Mouse (Mus musculus): Measurements from ENCODE around the gene Xkr8.

Gene Xkr8

GRCm38 (mm10) chr4:132735894-132736293 lies 3.5 kb upstream of the Xkr8 start:
- no peak for DNase-seq (ENCODE audit: low spot score)

GRCm38 (mm10) chr4:132735389-132735788 lies 3.0 kb upstream of the Xkr8 start:
- DNase-seq (ENCODE audit: low spot score) = no peak

GRCm38 (mm10) chr4:132734766-132735165 lies 2.4 kb upstream of the Xkr8 start:
- no peak for DNase-seq (ENCODE audit: low spot score)

- DNase-seq (ENCODE audit: low spot score) = no peak
Measured at GRCm38 (mm10) chr4:132733071-132733770, 875 bp upstream of the Xkr8 start.

- DNase-seq (ENCODE audit: low spot score) = no peak
Measured at GRCm38 (mm10) chr4:132731616-132732015, 730 bp downstream of the Xkr8 start.

GRCm38 (mm10) chr4:132728233-132728632 lies 4.1 kb downstream of the Xkr8 start:
- no peak for DNase-seq (ENCODE audit: low spot score)

GRCm38 (mm10) chr4:132718251-132718650 lies 14.1 kb downstream of the Xkr8 start:
- DNase-seq (ENCODE audit: low spot score) = no peak

GRCm38 (mm10) chr4:132713181-132713580 lies 19.2 kb downstream of the Xkr8 start:
- no peak for DNase-seq (ENCODE audit: low spot score)

- no peak for DNase-seq (ENCODE audit: low spot score)
Measured at GRCm38 (mm10) chr4:132706885-132707284, 25.5 kb downstream of the Xkr8 start.

- no peak for DNase-seq (ENCODE audit: low spot score)
Measured at GRCm38 (mm10) chr4:132702076-132702475, 30.3 kb downstream of the Xkr8 start.

GRCm38 (mm10) chr4:132693366-132693765 lies 39.0 kb downstream of the Xkr8 start:
- DNase-seq (ENCODE audit: low spot score) = no peak

GRCm38 (mm10) chr4:132689634-132690033 lies 42.7 kb downstream of the Xkr8 start:
- DNase-seq (ENCODE audit: low spot score) = no peak

GRCm38 (mm10) chr4:132676771-132677539 lies 55.4 kb downstream of the Xkr8 start:
- DNase-seq (ENCODE audit: low spot score) = no peak
